Mouse (Mus musculus): Measurements from ENCODE around the gene Gjd3.

The Gjd3 gene

DNA sequence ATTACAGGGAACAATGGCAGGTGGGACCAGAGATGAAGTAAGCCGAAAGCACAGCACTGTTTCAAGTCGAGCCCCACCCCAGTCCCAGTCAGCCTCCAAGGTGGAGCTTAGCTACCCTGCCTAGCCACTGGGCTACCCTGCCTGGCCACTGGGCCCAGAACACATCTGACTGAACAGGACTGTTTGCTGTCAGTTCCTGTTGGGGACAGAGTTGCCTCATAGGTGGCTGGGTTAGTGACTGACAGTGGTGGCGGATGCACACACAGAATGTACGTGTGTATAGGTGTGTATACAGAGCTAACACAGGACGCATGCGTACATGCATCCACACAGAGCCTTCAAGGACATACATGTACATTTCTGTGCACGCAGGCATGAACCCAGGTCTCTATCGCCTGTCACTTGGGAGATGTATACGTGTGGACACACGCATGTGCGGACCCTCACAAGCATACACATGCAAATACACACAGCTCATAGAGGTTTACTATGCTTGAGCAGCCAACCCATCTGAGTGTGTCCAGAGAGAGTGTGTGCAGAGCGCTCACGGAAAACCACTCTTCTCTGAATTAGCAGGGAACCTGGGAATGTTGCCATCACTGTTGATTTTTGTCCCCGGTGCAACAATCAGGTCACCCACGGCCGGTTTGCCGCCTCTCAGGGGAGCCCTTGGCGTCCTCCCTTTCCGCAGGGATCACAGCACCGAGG is 1.4 kb downstream of the Gjd3 start:
- no peak for DNase-seq (ENCODE audit: inconsistent ontology term)

DNA sequence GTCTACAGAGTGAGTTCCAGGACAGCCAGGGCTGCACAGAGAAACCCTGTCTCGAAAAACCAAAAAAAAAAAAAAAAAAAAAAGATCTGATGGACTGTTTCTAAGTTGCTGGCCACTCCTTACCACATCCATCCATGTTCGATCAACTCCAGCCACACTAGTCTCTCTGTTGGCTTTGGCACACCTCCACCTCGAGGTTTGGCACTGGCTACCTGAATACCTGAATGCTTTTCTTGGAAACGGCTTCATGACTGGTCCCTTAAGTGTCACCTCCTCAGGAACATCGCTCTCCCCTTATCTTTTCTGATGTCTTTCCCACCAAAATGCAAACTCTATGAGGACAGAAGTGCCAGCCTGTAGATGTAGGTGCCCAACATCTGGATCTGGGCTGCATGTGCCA is 3.5 kb downstream of the Gjd3 start:
- no peak for DNase-seq (ENCODE audit: inconsistent ontology term)

- no peak for DNase-seq (ENCODE audit: inconsistent ontology term)
These were observed 4.2 kb downstream of the Gjd3 start for GRCm38 (mm10) chr11:98978526-98979148.

DNA sequence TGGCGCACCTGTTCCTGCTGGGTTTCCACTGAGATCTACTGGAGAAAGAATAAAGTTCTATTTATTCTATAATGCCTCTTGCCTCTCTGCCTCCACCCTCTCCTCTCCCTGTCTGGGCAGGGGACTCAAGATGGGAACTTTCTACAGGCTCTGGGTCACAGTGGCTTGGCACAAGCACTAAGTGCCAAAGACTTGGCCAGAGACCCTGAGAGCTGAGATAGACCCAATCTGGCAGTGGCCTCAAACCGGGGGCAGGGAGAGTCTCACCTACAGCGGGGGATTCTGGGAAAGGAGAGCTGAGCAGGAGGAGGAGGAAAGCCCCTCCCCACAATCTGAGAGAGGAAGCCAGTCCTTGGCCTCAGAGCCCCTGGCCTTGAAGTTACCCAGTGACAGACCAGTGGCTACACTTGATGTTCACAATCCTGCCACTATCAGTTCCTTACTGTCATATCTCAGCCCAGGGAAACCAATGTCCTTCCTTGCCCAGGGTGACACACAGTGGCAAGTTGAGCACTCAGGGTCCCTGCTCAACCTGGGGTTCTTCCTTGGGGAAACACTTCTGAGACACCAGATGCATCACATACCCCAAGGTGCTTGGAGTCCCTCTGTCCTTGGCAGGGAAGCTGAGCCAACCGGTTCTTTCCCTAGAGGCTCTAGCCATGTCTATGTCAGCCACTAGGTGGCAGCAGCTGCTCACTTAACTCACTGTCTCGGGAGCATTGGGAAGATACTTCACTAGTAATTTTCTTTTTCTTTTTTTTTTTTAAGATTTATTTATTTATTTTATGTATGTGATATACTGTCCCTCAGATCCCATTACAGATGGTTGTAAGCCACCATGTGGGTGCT is 7.7 kb downstream of the Gjd3 start:
- DNase-seq (ENCODE audit: inconsistent ontology term) = no peak

GRCm38 (mm10) chr11:98974213-98974612 is 8.6 kb downstream of the Gjd3 start:
- no peak for DNase-seq (ENCODE audit: inconsistent ontology term)

DNA sequence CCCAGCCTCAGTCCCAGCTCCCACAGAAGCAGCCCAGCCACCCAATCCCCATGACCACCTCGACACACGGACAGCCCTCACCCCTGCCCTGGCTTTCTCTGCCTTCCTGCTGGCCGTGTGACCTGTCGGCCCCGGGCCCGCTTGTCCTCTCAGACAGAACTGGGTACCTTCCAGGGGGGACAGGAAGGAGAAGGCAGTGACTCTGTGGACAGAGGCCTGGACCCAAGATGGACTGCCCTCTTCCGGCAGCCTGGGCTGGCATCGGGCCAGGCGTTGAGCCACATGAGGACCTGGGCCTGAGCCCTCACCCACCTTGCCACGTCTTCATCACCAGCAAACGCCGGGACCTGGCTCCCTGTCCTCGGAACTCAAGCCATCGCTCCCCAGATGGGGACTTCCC is 9.2 kb downstream of the Gjd3 start:
- DNase-seq (ENCODE audit: inconsistent ontology term) = no peak

GRCm38 (mm10) chr11:98972801-98973360 is 9.9 kb downstream of the Gjd3 start:
- DNase-seq (ENCODE audit: inconsistent ontology term) = no peak

DNA sequence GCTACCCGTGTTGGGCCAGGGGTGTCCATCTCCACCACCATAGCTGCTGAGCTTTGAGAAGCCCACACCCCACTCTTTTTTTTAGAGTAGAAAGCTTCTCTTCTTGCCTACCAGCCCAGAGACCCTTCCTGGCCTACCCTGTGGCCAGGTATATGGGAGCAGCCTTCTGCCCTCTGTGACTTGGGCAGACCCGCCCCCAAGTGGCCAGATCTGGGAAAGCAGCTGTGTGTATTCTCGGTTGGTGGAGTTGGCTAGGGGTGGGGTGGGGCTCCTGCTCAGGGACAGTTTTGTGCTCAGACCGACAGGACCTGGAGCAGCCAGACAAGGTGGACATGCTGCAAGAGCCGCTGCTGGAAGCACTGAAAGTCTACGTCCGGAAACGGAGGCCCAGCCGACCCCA is 10.6 kb downstream of the Gjd3 start:
- peak; percentile 81 for DNase-seq (ENCODE audit: inconsistent ontology term)

DNA sequence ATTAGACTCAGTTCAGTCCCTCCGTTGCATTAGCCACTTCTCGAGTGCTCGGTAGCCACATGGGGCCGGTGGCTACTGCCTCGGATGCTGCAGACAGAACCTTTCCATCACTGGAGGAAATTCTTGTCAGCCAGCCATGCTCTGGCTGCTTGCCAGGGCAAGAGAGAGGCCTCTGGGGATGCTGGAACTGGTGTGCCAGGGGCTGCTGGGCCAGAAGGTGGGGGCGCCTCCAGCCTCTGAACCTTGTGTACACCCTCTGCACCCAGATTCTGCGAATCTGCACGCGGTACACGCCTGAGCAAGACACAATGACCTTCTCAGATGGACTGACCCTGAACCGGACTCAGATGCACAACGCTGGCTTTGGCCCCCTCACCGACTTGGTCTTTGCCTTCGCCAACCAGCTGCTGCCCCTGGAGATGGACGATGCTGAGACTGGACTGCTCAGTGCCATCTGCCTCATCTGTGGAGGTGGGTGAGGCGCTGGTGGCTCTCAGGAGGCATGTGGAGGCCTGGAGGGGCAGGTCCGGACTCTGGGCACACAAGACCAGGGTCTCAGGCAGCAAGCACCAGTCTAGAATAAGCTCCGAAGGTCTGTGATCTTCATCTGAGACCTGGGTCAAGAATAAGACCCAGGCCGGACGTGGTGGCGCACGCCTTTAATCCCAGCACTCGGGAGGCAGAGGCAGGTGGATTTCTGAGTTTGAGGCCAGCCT is 11.3 kb downstream of the Gjd3 start:
- DNase-seq (ENCODE audit: inconsistent ontology term) = peak; percentile 86

GRCm38 (mm10) chr11:98970191-98970925 is 12.5 kb downstream of the Gjd3 start:
- peak; percentile 69 for DNase-seq (ENCODE audit: inconsistent ontology term)

DNA sequence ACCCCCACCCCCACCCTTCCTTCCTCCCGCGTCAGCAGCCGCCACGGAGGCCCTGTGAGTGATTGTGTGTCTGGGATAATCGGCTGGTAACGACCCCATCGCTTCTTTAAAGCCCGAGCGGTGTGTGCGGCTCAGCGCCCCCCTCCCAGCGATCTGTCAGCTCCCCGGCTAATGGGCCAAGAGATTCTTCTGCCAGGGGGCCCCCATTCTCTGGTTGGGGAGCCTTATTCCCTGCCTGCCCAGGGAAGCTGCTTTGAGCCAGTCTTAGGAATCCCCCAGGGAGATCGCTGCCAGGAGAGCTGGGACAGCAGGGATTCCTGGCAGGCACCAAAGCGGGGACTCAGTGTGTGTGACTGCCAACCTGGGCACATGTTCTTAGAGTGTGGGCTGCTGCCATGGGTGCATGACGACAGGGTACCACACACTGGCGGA is 13.3 kb downstream of the Gjd3 start:
- DNase-seq (ENCODE audit: inconsistent ontology term) = peak; percentile 78

DNA sequence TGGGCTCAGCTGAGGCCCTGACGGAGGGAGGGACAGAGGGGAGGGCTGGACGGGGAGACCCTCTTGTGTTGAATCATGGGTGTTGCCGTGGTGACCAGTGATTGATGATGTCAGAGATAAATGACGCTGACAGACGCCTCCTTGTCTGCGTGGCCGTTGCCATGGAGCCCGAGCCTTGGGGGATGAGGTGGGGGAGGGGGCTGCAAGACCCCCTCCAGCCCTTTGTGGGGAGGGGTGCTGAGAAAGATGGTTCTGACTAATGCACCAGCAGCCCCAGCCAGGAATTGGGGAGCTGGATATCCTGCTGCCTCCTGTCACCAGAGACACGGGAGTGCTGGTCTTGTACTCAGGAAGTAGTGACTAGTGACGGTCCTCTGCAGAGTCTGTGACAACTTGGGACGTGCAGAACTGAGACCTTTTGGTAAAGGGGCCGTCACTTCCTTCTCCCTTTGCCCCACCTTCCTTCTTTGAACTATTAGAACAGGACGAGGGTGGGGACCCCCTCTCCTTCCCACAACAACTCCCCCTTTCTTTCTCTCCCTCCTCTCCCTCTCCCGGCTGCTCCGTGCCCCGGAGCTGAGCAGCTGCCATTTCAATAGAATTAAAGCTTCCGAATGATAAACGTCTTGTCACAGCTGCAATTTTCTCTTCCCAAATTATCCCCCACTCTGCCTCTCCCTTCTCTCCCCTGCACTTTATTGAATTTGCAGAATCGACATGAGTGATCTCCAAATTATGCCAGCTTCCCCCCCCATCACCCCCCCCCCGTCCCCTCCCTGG is 13.9 kb downstream of the Gjd3 start:
- no peak for DNase-seq (ENCODE audit: inconsistent ontology term)

- no peak for DNase-seq (ENCODE audit: inconsistent ontology term)
These were observed 14.7 kb downstream of the Gjd3 start for GRCm38 (mm10) chr11:98968079-98968478.

DNA sequence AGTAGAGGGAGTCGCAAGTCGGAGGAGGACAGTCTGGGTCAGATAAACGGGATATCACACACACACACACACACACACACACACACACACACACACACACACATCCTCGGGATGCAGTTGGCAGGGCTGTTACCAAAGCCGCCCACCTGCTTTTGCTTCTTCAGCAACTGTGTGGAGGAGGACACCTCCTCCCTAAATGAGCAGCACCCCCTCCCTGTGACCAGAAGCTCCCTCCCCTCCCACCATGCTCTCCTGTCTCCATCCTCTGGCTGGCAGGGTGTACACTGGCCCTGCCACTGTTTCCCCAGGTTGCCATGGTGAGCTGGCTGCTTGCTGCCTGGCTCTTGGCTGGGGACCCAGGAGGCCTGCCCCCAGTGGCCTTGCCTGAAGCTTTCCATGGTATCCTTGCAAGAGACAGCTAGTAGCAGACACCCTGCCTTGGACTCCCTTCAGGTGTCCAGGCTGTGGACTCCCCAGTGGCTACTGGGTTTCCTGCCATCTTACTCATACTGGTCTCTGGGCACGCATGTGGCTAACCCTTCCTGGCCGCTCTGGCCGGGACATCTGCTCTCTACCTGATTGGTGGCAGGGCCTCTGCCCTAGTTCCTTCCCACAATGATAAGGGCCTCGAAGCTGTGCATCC is 16.2 kb downstream of the Gjd3 start:
- peak; percentile 92 for DNase-seq (ENCODE audit: inconsistent ontology term)

- no peak for DNase-seq (ENCODE audit: inconsistent ontology term)
These were observed 17.3 kb downstream of the Gjd3 start for GRCm38 (mm10) chr11:98965416-98966077.

GRCm38 (mm10) chr11:98964616-98965415 is 18.0 kb downstream of the Gjd3 start:
- no peak for DNase-seq (ENCODE audit: inconsistent ontology term)

GRCm38 (mm10) chr11:98964201-98964615 is 18.6 kb downstream of the Gjd3 start:
- no peak for DNase-seq (ENCODE audit: inconsistent ontology term)

All from Muller cell, postnatal 12 days (primary cell).